Mouse (Mus musculus): Measurements from ENCODE around the gene Ccdc110. TPM values are rescaled to one million over a fixed set of nuclear protein-coding genes. Genes with fewer than 3 reads are reported as not detected.

Ccdc110 gene
- 0.11 TPM in 1 of 2 replicates, not detected in the other for polyA plus RNA-seq (2015; fragmentation: Nextera tagmentation; extraction: Ambion mirVana)

GRCm38 (mm10) chr8:45934582-45935014 lies at the start of gene Ccdc110:
Gene Ccdc110 (plus strand): TSS chr8:45934619.
- peak; percentile 100 for TF ChIP-seq CTCF (IDR thresholded peaks at IDR 0.05; ENCODE audit: low read depth)
- TF ChIP-seq EP300 (optimal IDR thresholded peaks at IDR 0.05), result no peak
- WGBS, result 5% methylated on average over 23 of the region's 23 CpGs
- no peaks in the 10 kb centered on the region for H3K27me3 ChIP-seq (ENCODE audit: control insufficient read depth, insufficient read depth, low read length)
- H3K4me1 ChIP-seq (replicated peaks; ENCODE audit: control insufficient read depth, insufficient read depth), result no peaks in the 10 kb centered on the region
- no peak within 1 kb of the TSS for H3K9ac ChIP-seq (ENCODE audit: low read length)
- H3K4me3 ChIP-seq (ENCODE audit: low read depth, low read length), result peak within 1 kb of the TSS; percentile 6; the same call in 1 of the 2 replicates
- no peaks in the 10 kb centered on the region for H3K36me3 ChIP-seq (ENCODE audit: control insufficient read depth, insufficient read depth, low read length)
- ATAC-seq (ENCODE audit: low FRiP score, low TSS enrichment), result peak; percentile 90
- no peaks in the 10 kb centered on the region for H3K9me3 ChIP-seq (ENCODE audit: control insufficient read depth, low read length)
- H3K4me2 ChIP-seq (replicated peaks; ENCODE audit: low read depth), result peak within 1 kb of the TSS; percentile 28; the same call in 1 of the 2 replicates
- no peak within 1 kb of the TSS for H3K27ac ChIP-seq (replicated peaks)
- DNase-seq (ENCODE audit: low spot score), result peak; percentile 96

GRCm38 (mm10) chr8:45885202-45885685 lies 49.2 kb upstream of the Ccdc110 start, which contains the start of gene Pdlim3:
Gene Pdlim3 (plus strand): TSS chr8:45885461.
- peak within 1 kb of the TSS; percentile 54 for H3K4me3 ChIP-seq (ENCODE audit: low read depth, low read length)
- ATAC-seq (ENCODE audit: low FRiP score, low TSS enrichment), result peak; percentile 89
- 4% methylated on average over 22 of the region's 22 CpGs for WGBS
- H3K4me2 ChIP-seq (replicated peaks; ENCODE audit: low read depth), result peak within 1 kb of the TSS; percentile 64
- no peaks in the 10 kb centered on the region for H3K36me3 ChIP-seq (ENCODE audit: control insufficient read depth, insufficient read depth, low read length)
- H3K27me3 ChIP-seq (ENCODE audit: control insufficient read depth, insufficient read depth, low read length), result no peaks in the 10 kb centered on the region
- no peaks in the 10 kb centered on the region for H3K9me3 ChIP-seq (ENCODE audit: control insufficient read depth, low read length)
- TF ChIP-seq EP300 (optimal IDR thresholded peaks at IDR 0.05) (no peak), CTCF (IDR thresholded peaks at IDR 0.05; ENCODE audit: low read depth) (no peak)
- H3K4me1 ChIP-seq (replicated peaks; ENCODE audit: control insufficient read depth, insufficient read depth), result no peaks in the 10 kb centered on the region
- H3K9ac ChIP-seq (ENCODE audit: low read length), result peak within 1 kb of the TSS; percentile 80
- peak; percentile 73 for DNase-seq (ENCODE audit: low spot score)
- peak within 1 kb of the TSS; percentile 96 for H3K27ac ChIP-seq (replicated peaks)

GRCm38 (mm10) chr8:45885775-45886174 lies 48.6 kb upstream of the Ccdc110 start:
- H3K27me3 ChIP-seq (ENCODE audit: control insufficient read depth, insufficient read depth, low read length), result no peaks in the 10 kb centered on the region
- H3K4me3 ChIP-seq (ENCODE audit: low read depth, low read length), result peak overlapping the region; percentile 54
- peak overlapping the region; percentile 80 for H3K9ac ChIP-seq (ENCODE audit: low read length)
- H3K27ac ChIP-seq (replicated peaks), result peak overlapping the region; percentile 96
- no peaks in the 10 kb centered on the region for H3K9me3 ChIP-seq (ENCODE audit: control insufficient read depth, low read length)
- no peaks in the 10 kb centered on the region for H3K4me1 ChIP-seq (replicated peaks; ENCODE audit: control insufficient read depth, insufficient read depth)
- H3K36me3 ChIP-seq (ENCODE audit: control insufficient read depth, insufficient read depth, low read length), result no peaks in the 10 kb centered on the region
- 27% methylated on average over 2 of the region's 2 CpGs for WGBS
- no peak for TF ChIP-seq EP300 (optimal IDR thresholded peaks at IDR 0.05)
- TF ChIP-seq CTCF (IDR thresholded peaks at IDR 0.05; ENCODE audit: low read depth), result peak; percentile 70
- peak; percentile 24 for DNase-seq (ENCODE audit: low spot score)
- ATAC-seq (ENCODE audit: low FRiP score, low TSS enrichment), result peak; percentile 62
- H3K4me2 ChIP-seq (replicated peaks; ENCODE audit: low read depth), result peak overlapping the region; percentile 64

GRCm38 (mm10) chr8:45889737-45890136 lies 44.7 kb upstream of the Ccdc110 start:
- DNase-seq (ENCODE audit: low spot score), result no peak
- H3K9me3 ChIP-seq (ENCODE audit: control insufficient read depth, low read length), result no peaks in the 10 kb centered on the region
- TF ChIP-seq EP300 (optimal IDR thresholded peaks at IDR 0.05), result no peak
- TF ChIP-seq CTCF (IDR thresholded peaks at IDR 0.05; ENCODE audit: low read depth), result no peak
- H3K4me1 ChIP-seq (replicated peaks; ENCODE audit: control insufficient read depth, insufficient read depth), result no peaks in the 10 kb centered on the region
- no peak overlapping the region for H3K4me2 ChIP-seq (replicated peaks; ENCODE audit: low read depth)
- H3K27me3 ChIP-seq (ENCODE audit: control insufficient read depth, insufficient read depth, low read length), result no peaks in the 10 kb centered on the region
- no peak overlapping the region for H3K27ac ChIP-seq (replicated peaks)
- WGBS, result 90% methylated on average over 7 of the region's 7 CpGs
- no peak overlapping the region for H3K9ac ChIP-seq (ENCODE audit: low read length)
- H3K36me3 ChIP-seq (ENCODE audit: control insufficient read depth, insufficient read depth, low read length), result no peaks in the 10 kb centered on the region
- ATAC-seq (ENCODE audit: low FRiP score, low TSS enrichment), result no peak
- H3K4me3 ChIP-seq (ENCODE audit: low read depth, low read length), result no peak overlapping the region

GRCm38 (mm10) chr8:45896590-45896989 lies 37.8 kb upstream of the Ccdc110 start:
- Histone ChIP-seq H3K27ac (replicated peaks) (no peak overlapping the region), H3K4me3 (ENCODE audit: low read depth, low read length) (no peak overlapping the region), H3K27me3 (ENCODE audit: control insufficient read depth, insufficient read depth, low read length) (no peaks in the 10 kb centered on the region), H3K9me3 (ENCODE audit: control insufficient read depth, low read length) (no peaks in the 10 kb centered on the region), H3K4me1 (replicated peaks; ENCODE audit: control insufficient read depth, insufficient read depth) (no peaks in the 10 kb centered on the region), H3K9ac (ENCODE audit: low read length) (no peak overlapping the region), H3K4me2 (replicated peaks; ENCODE audit: low read depth) (no peak overlapping the region), H3K36me3 (ENCODE audit: control insufficient read depth, insufficient read depth, low read length) (no peaks in the 10 kb centered on the region)
- DNase-seq (ENCODE audit: low spot score), result no peak
- WGBS, result 77% methylated on average over 3 of the region's 3 CpGs
- no peak for TF ChIP-seq CTCF (IDR thresholded peaks at IDR 0.05; ENCODE audit: low read depth)
- no peak for ATAC-seq (ENCODE audit: low FRiP score, low TSS enrichment)

- 76% methylated on average over 3 of the region's 3 CpGs for WGBS
- Histone ChIP-seq H3K36me3 (ENCODE audit: control insufficient read depth, insufficient read depth, low read length) (no peaks in the 10 kb centered on the region), H3K4me1 (replicated peaks; ENCODE audit: control insufficient read depth, insufficient read depth) (no peaks in the 10 kb centered on the region), H3K4me3 (ENCODE audit: low read depth, low read length) (no peak overlapping the region), H3K9ac (ENCODE audit: low read length) (no peak overlapping the region), H3K27ac (replicated peaks) (no peak overlapping the region), H3K4me2 (replicated peaks; ENCODE audit: low read depth) (no peak overlapping the region), H3K9me3 (ENCODE audit: control insufficient read depth, low read length) (no peaks in the 10 kb centered on the region), H3K27me3 (ENCODE audit: control insufficient read depth, insufficient read depth, low read length) (no peaks in the 10 kb centered on the region)
- TF ChIP-seq CTCF (IDR thresholded peaks at IDR 0.05; ENCODE audit: low read depth) (no peak), EP300 (optimal IDR thresholded peaks at IDR 0.05) (no peak)
- ATAC-seq (ENCODE audit: low FRiP score, low TSS enrichment), result no peak
- DNase-seq (ENCODE audit: low spot score), result no peak
Observed at GRCm38 (mm10) chr8:45899783-45900182, 34.6 kb upstream of the Ccdc110 start.
